Mouse (Mus musculus): ENCODE measurements around the gene Cryzl1.
A peak's percentile ranks its signal among the peaks of the same experiment; 100 is the strongest.

DNA sequence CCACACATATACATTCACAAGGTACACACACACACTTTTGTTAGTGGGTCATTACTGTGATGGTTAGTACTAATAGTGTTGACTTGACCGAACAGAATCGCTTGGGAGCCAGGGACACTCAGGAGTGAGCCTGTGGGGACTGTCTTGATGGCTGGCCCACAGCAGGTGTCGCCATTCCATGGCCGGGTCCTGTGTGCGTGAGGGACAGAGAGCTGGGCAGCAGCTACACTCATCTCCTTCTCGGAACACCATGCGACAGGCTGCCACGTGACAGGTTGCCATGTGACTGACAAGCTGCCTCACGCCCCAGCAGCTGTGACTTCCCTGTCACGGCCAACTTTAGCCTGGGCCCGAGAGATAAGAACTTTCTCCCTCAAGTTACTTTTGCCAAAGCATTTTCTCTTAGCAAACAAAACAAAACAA, 11.8 kb downstream of the Cryzl1 start:
- peak; percentile 48 for TF ChIP-seq CTCF (IDR thresholded peaks at IDR 0.05)
- TF ChIP-seq EP300 (IDR thresholded peaks at IDR 0.05; ENCODE audit: insufficient read depth, low read depth, low read length) = peak; percentile 63; the same call in 1 of the 2 replicates
- no peak for TF ChIP-seq POLR2A (IDR thresholded peaks at IDR 0.05; ENCODE audit: insufficient read depth, low read depth, low read length)
